Mouse (Mus musculus) limb, embryonic 13.5 days (tissue): ENCODE data around the gene Plxdc1. TPM values are rescaled to one million over a fixed set of nuclear protein-coding genes. Genes with fewer than 3 reads are reported as not detected.

ENCODE experiments used
- ATAC-seq: fragments of 200-750 bp; cut with Nextera tagmentation; 2 replicates; pipeline ENCODE4 v1.8.0; 2017; ENCODE audit warnings: low read depth, moderate number of reproducible peaks, moderate TSS enrichment; ENCODE audit not compliant: low FRiP score
- H3K27ac ChIP-seq: fragments of 300-500 bp; sonication (generic); 2 replicates; pipeline ENCODE4 v1.5.1; 2015; ENCODE audit warnings: inconsistent platforms, mild to moderate bottlenecking, moderate library complexity
- H3K27me3 ChIP-seq: fragments of 300-500 bp; sonication (generic); 2 replicates; pipeline ENCODE4 v1.6.1; 2015; ENCODE audit warnings: mild to moderate bottlenecking, inconsistent platforms
- H3K36me3 ChIP-seq: fragments of 300-500 bp; sonication (generic); 2 replicates; pipeline ENCODE4 v1.6.1; 2015; ENCODE audit warnings: inconsistent platforms, mild to moderate bottlenecking, moderate library complexity
- H3K4me1 ChIP-seq: fragments of 300-500 bp; sonication (generic); 2 replicates; pipeline ENCODE4 v1.6.1; 2015; ENCODE audit warnings: inconsistent platforms
- H3K4me2 ChIP-seq: fragments of 300-500 bp; sonication (generic); replicated peaks from 2 replicates; pipeline ENCODE4 v1.6.1; 2015; ENCODE audit warnings: inconsistent platforms, mild to moderate bottlenecking, moderate library complexity
- H3K4me3 ChIP-seq: fragments of 300-500 bp; sonication (generic); 2 replicates; pipeline ENCODE4 v1.5.1; 2015; ENCODE audit warnings: moderate library complexity, mild to moderate bottlenecking, inconsistent platforms
- H3K9ac ChIP-seq: fragments of 300-500 bp; sonication (generic); 2 replicates; pipeline ENCODE4 v1.6.1; 2015; ENCODE audit warnings: mild to moderate bottlenecking, inconsistent platforms
- H3K9me3 ChIP-seq: fragments of 300-500 bp; sonication (generic); 2 replicates; pipeline ENCODE4 v1.6.1; 2016; ENCODE audit warnings: inconsistent platforms
- WGBS: fragments of 180-500 bp; shearing (Covaris S2); methylation state at CpG from one replicate; pipeline ENCODE4 v1.1.7; 2015; 5-methylcytosine and 5-hydroxymethylcytosine counted together
- polyA plus RNA-seq: library from polyadenylated mRNA; unstranded; fragments of >200 nt; fragmentation: Nextera tagmentation; extraction: Ambion mirVana; gene quantifications from 2 replicates; pipeline ENCODE4 v1.2.1, GENCODE M21; 2015

The Plxdc1 gene
- polyA plus RNA-seq, 1 experiment from 2014 or later: 0.33 TPM

GRCm38 (mm10) chr11:97998074-97998793 lies 12.0 kb upstream of the Plxdc1 start:
- H3K9me3 ChIP-seq: no peaks in the 10 kb centered on the region
- H3K27ac ChIP-seq: no peak overlapping the region
- H3K4me1 ChIP-seq: peaks cover 35% of the 10 kb centered on the region
- H3K27me3 ChIP-seq: peaks cover 39% of the 10 kb centered on the region
- no peak overlapping the region for H3K4me2 ChIP-seq
- H3K9ac ChIP-seq: no peak overlapping the region
- WGBS: 70% methylated on average over 11 of the region's 11 CpGs
- no peak for ATAC-seq
- H3K36me3 ChIP-seq: peaks cover 5% of the 10 kb centered on the region
- no peak overlapping the region for H3K4me3 ChIP-seq

GRCm38 (mm10) chr11:97997387-97997960 lies 11.2 kb upstream of the Plxdc1 start:
- H3K27me3 ChIP-seq: peaks cover 34% of the 10 kb centered on the region

GRCm38 (mm10) chr11:97996691-97997090 lies 10.4 kb upstream of the Plxdc1 start:
- Histone ChIP-seq H3K9ac (no peak overlapping the region), H3K27me3 (peaks cover 28% of the 10 kb centered on the region), H3K4me3 (no peak overlapping the region), H3K9me3 (no peaks in the 10 kb centered on the region), H3K4me1 (peaks cover 21% of the 10 kb centered on the region), H3K4me2 (no peak overlapping the region), H3K36me3 (no peaks in the 10 kb centered on the region), H3K27ac (no peak overlapping the region)
- WGBS: 72% methylated on average over 1 of the region's 1 CpGs
- ATAC-seq: no peak

More at GRCm38 (mm10) chr11:97997387-97997960, 11.2 kb upstream of the Plxdc1 start:
- H3K4me3 ChIP-seq: no peak overlapping the region
- H3K9me3 ChIP-seq: no peaks in the 10 kb centered on the region
- no peak overlapping the region for H3K4me2 ChIP-seq
- H3K4me1 ChIP-seq: peaks cover 28% of the 10 kb centered on the region
- no peak for ATAC-seq
- no peak overlapping the region for H3K27ac ChIP-seq
- H3K36me3 ChIP-seq: no peaks in the 10 kb centered on the region
- WGBS: 72% methylated on average over 8 of the region's 8 CpGs
- no peak overlapping the region for H3K9ac ChIP-seq

- Histone ChIP-seq H3K9me3 (no peaks in the 10 kb centered on the region), H3K4me1 (peaks cover 21% of the 10 kb centered on the region), H3K4me2 (peak within 1 kb of the TSS; percentile 92), H3K4me3 (peak within 1 kb of the TSS; percentile 54), H3K36me3 (no peaks in the 10 kb centered on the region), H3K27ac (no peak within 1 kb of the TSS), H3K27me3 (peaks cover 18% of the 10 kb centered on the region), H3K9ac (peak within 1 kb of the TSS; percentile 67)
- ATAC-seq: peak; percentile 42; the same call in 1 of the 2 replicates
- WGBS: 1% methylated on average over 26 of the region's 26 CpGs
Observed at GRCm38 (mm10) chr11:97995564-97996288, 9.5 kb upstream of the Plxdc1 start, which contains the start of gene Arl5c. Gene Arl5c (minus strand): TSS chr11:97996181.

GRCm38 (mm10) chr11:97994539-97995100 lies 8.4 kb upstream of the Plxdc1 start:
- no peaks in the 10 kb centered on the region for H3K36me3 ChIP-seq
- no peak for ATAC-seq
- no peaks in the 10 kb centered on the region for H3K9me3 ChIP-seq
- H3K4me3 ChIP-seq: peak overlapping the region; percentile 54
- no peak overlapping the region for H3K27ac ChIP-seq
- H3K4me2 ChIP-seq: peak overlapping the region; percentile 92
- WGBS: 7% methylated on average over 13 of the region's 13 CpGs
- peaks cover 26% of the 10 kb centered on the region for H3K4me1 ChIP-seq
- 0 out of 2 replicates have a peak, but pooled peaks cover 11% of the 10 kb centered on the region for H3K27me3 ChIP-seq
- H3K9ac ChIP-seq: no peak overlapping the region

- ATAC-seq: peak; percentile 82
- WGBS: under 1% methylated on average over 26 of the region's 26 CpGs
- Histone ChIP-seq H3K36me3 (no peaks in the 10 kb centered on the region), H3K27me3 (peaks cover 37% of the 10 kb centered on the region), H3K27ac (peak overlapping the region; percentile 75; the same call in 1 of the 2 replicates), H3K9me3 (no peaks in the 10 kb centered on the region), H3K9ac (peak overlapping the region; percentile 77), H3K4me3 (peak overlapping the region; percentile 82), H3K4me2 (peak overlapping the region; percentile 88), H3K4me1 (peaks cover 19% of the 10 kb centered on the region)
Observed at GRCm38 (mm10) chr11:97988530-97989096, 2.4 kb upstream of the Plxdc1 start.

GRCm38 (mm10) chr11:97987551-97988526 lies 1.6 kb upstream of the Plxdc1 start:
- WGBS: under 1% methylated on average over 42 of the region's 42 CpGs
- peak; percentile 79 for ATAC-seq

GRCm38 (mm10) chr11:97986738-97987465 lies 658 bp upstream of the Plxdc1 start:
- no peak for ATAC-seq
- Histone ChIP-seq H3K4me1 (peaks cover 19% of the 10 kb centered on the region), H3K9ac (peak overlapping the region; percentile 69; the same call in 1 of the 2 replicates), H3K36me3 (no peaks in the 10 kb centered on the region), H3K27ac (no peak overlapping the region), H3K4me2 (peak overlapping the region; percentile 88), H3K4me3 (peak overlapping the region; percentile 82), H3K9me3 (no peaks in the 10 kb centered on the region), H3K27me3 (peaks cover 37% of the 10 kb centered on the region)
- WGBS: 26% methylated on average over 17 of the region's 17 CpGs

More at GRCm38 (mm10) chr11:97987551-97988526, 1.6 kb upstream of the Plxdc1 start:
- Histone ChIP-seq H3K27me3 (peaks cover 37% of the 10 kb centered on the region), H3K4me1 (peaks cover 19% of the 10 kb centered on the region), H3K9me3 (no peaks in the 10 kb centered on the region), H3K4me2 (peak overlapping the region; percentile 88), H3K36me3 (no peaks in the 10 kb centered on the region), H3K4me3 (peak overlapping the region; percentile 82), H3K27ac (peak overlapping the region; percentile 75; the same call in 1 of the 2 replicates), H3K9ac (peak overlapping the region; percentile 77)

- peaks cover 34% of the 10 kb centered on the region for H3K27me3 ChIP-seq
- peaks cover 19% of the 10 kb centered on the region for H3K4me1 ChIP-seq
- 68% methylated on average over 1 of the region's 1 CpGs for WGBS
- no peaks in the 10 kb centered on the region for H3K9me3 ChIP-seq
- no peak for ATAC-seq
- H3K4me2 ChIP-seq: no peak overlapping the region
- no peak overlapping the region for H3K27ac ChIP-seq
- no peak overlapping the region for H3K4me3 ChIP-seq
- no peak overlapping the region for H3K9ac ChIP-seq
- no peaks in the 10 kb centered on the region for H3K36me3 ChIP-seq
Observed at GRCm38 (mm10) chr11:97983983-97984382, 2.3 kb downstream of the Plxdc1 start.

- H3K27me3 ChIP-seq: peaks cover 34% of the 10 kb centered on the region
- H3K4me3 ChIP-seq: no peak overlapping the region
- H3K36me3 ChIP-seq: no peaks in the 10 kb centered on the region
- WGBS: 87% methylated on average over 3 of the region's 3 CpGs
- no peaks in the 10 kb centered on the region for H3K9me3 ChIP-seq
- no peak overlapping the region for H3K27ac ChIP-seq
- H3K4me2 ChIP-seq: no peak overlapping the region
- no peak overlapping the region for H3K9ac ChIP-seq
- ATAC-seq: no peak
- H3K4me1 ChIP-seq: peaks cover 19% of the 10 kb centered on the region
Observed at GRCm38 (mm10) chr11:97983506-97983905, 2.7 kb downstream of the Plxdc1 start.
